Mouse (Mus musculus): ENCODE data around the gene Cstad. TPM values are rescaled to one million over a fixed set of nuclear protein-coding genes. Genes with fewer than 3 reads are reported as not detected.

Gene Cstad
- 1.9 and 2.0 TPM in 2 replicates for polyA plus RNA-seq (2015; fragmentation: Nextera tagmentation; extraction: Ambion mirVana)

DNA sequence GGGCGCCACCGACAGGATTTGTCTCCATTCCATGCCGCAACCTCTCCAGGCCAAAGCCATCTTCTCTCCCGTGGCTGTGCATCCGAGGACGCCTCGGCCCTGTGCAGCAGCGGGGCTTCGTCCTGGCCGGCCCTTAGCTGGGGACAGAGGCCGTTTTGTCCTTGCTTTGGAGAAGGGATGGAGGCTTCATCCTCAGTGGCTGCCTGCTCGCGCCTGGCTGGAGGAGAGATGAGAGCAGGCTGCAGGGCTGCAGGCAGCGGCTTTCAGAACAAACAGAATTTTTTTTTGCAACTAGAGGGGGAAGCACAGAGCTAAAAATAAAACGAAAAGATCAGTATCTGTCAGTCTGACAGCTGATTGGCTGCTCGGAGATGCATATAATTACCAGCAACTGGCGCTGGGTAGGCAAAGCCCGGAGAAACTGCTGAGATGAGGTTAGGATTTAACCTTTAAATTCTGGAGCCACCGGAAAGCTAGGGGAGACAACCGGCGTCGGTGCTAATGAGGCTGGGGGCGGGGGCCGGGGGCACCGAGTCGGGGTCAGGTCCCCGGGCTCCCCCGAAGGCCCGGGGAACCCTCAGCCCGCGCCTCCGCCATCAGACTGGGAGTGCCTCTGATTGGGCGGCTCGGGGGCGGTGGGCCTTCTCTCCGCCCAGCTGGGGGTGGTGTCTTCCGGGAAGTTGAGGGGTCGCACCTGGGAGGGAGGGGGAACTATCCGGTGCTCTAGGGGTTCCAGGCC is at the start of gene Cstad:
TSS of gene Cstad (plus strand) at position 400 of the 739 bp plus-strand sequence.
- peak; percentile 81 for ATAC-seq (ENCODE audit: insufficient number of reproducible peaks, insufficient read depth, low FRiP score, low TSS enrichment, low read depth)
- WGBS, result under 1% methylated on average over 37 of the region's 39 CpGs
- H3K4me2 ChIP-seq, result peak within 1 kb of the TSS; percentile 77
- no peaks in the 10 kb centered on the region for H3K36me3 ChIP-seq
- peak within 1 kb of the TSS; percentile 52 for H3K4me3 ChIP-seq
- no peaks in the 10 kb centered on the region for H3K9me3 ChIP-seq
- H3K4me1 ChIP-seq, result peaks cover 39% of the 10 kb centered on the region
- H3K27ac ChIP-seq, result peak within 1 kb of the TSS; percentile 100
- peak within 1 kb of the TSS; percentile 82 for H3K9ac ChIP-seq
- H3K27me3 ChIP-seq, result no peaks in the 10 kb centered on the region

DNA sequence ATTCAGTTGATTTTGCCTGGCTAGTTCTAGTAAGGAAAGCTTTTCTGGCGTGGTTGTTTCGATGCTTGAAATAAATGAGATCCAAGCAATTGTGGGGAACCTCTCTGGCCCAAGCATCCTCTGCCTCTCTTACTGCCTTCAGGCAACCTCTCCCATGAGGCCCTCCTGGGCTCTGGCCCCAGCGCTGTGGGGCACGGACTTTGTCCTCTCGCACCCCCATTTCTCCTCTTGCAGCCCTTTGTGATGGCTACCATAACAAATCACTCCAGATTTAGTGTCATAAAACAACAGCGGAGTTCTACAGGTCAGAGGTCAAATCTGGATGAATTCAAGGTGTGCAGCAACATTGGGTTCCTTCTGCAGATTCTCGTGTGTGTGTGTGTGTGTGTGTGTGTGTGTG is 49.1 kb upstream of the Cstad start:
- H3K4me2 ChIP-seq, result peak overlapping the region; percentile 66
- WGBS, result 29% methylated on average over 7 of the region's 7 CpGs
- ATAC-seq (ENCODE audit: insufficient number of reproducible peaks, insufficient read depth, low FRiP score, low TSS enrichment, low read depth), result no peak
- no peaks in the 10 kb centered on the region for H3K9me3 ChIP-seq
- H3K4me1 ChIP-seq, result peaks cover 35% of the 10 kb centered on the region
- peak overlapping the region; percentile 34 for H3K4me3 ChIP-seq
- H3K27ac ChIP-seq, result peak overlapping the region; percentile 57
- no peaks in the 10 kb centered on the region for H3K36me3 ChIP-seq
- H3K9ac ChIP-seq, result peak overlapping the region; percentile 51; the same call in 1 of the 2 replicates
- no peaks in the 10 kb centered on the region for H3K27me3 ChIP-seq

DNA sequence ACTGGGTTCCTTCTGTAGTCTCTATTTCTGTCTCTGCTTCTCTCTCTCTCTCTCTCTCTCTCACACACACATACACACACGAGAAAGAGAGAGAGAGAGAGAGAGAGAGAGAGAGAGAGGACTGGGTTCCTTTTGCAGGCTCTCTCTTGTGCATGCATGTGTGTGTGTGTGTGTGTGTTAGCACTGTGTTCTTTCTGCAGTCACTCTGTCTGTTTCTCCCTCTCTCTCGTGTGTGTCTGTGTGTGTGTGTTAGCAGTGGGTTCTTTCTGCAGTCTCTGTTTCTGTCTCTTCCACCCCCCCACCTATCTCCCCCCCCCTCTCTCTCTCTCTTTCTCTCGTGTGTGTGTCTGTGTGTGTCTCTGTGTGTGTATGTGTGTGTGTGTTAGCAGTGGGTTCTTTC is 48.6 kb upstream of the Cstad start:
- Histone ChIP-seq H3K4me1 (peaks cover 33% of the 10 kb centered on the region), H3K9ac (no peak overlapping the region), H3K27me3 (no peaks in the 10 kb centered on the region), H3K4me2 (no peak overlapping the region), H3K27ac (no peak overlapping the region), H3K36me3 (no peaks in the 10 kb centered on the region), H3K9me3 (no peaks in the 10 kb centered on the region), H3K4me3 (no peak overlapping the region)
- 35% methylated on average over 2 of the region's 3 CpGs for WGBS
- ATAC-seq (ENCODE audit: insufficient number of reproducible peaks, insufficient read depth, low FRiP score, low TSS enrichment, low read depth), result no peak

DNA sequence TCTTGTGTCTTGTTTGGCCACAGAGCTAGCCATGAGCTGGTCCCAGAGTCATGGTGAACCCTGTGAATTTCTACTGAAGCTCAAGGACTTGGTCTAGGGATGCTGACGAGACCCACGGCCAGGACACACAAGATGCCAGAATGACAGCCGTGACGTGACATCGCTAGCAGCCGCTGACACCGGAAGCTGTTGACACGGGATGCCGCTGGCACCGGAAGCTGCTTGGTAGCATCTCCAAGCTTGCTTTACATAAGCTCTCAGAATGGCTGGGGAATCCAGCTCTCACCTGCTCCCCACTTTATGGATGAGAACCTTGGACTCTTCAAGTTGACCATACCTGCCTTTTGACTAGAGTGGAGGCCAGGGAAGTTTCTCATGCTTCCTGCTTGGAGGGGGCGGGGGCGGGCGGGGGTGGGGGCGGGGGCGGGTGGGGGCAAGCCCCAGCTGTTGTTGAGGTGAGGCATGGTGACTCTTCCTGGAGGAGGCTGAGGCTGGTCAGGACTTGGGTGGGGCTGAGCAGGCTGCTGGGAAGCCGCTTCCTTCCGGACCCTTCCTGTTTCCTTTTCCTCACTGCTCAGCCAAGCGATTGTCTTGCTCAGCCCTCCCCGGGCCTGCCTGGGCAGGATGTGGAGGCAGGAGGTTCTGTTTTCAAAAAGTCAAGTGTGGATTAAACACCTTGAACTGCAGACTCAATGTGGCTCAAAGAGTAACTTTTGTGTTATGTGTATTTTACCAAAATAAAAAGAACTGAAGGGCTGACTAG is 47.2 kb upstream of the Cstad start:
- no peak overlapping the region for H3K4me2 ChIP-seq
- 69% methylated on average over 19 of the region's 19 CpGs for WGBS
- no peak overlapping the region for H3K4me3 ChIP-seq
- no peak overlapping the region for H3K9ac ChIP-seq
- no peaks in the 10 kb centered on the region for H3K9me3 ChIP-seq
- H3K27me3 ChIP-seq, result no peaks in the 10 kb centered on the region
- peak overlapping the region; percentile 66 for H3K27ac ChIP-seq
- H3K36me3 ChIP-seq, result no peaks in the 10 kb centered on the region
- peaks cover 29% of the 10 kb centered on the region for H3K4me1 ChIP-seq
- ATAC-seq (ENCODE audit: insufficient number of reproducible peaks, insufficient read depth, low FRiP score, low TSS enrichment, low read depth), result no peak

DNA sequence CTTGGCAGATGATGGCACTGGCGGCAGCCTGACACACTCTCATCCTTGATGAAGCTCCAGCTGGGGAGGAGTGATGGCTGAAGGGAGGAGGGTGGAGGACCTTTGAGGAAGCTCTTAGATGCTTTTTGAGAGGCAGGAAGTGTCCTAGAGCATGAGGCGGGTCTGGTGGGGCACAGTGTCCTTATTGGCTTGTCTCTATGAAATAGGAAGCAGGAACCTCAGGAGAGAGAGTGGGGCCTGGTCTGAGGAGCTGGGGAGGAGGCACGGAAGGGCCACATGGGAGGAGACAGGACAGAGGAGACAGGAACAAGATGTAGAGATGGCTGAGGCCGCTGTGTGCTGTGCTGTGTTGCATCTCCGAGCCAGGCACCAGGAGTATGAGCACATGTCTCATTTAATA is 43.3 kb upstream of the Cstad start:
- H3K36me3 ChIP-seq, result no peaks in the 10 kb centered on the region
- no peak overlapping the region for H3K4me2 ChIP-seq
- H3K4me1 ChIP-seq, result peaks cover 20% of the 10 kb centered on the region
- no peaks in the 10 kb centered on the region for H3K9me3 ChIP-seq
- no peaks in the 10 kb centered on the region for H3K27me3 ChIP-seq
- ATAC-seq (ENCODE audit: insufficient number of reproducible peaks, insufficient read depth, low FRiP score, low TSS enrichment, low read depth), result no peak
- H3K4me3 ChIP-seq, result no peak overlapping the region
- WGBS, result 74% methylated on average over 5 of the region's 5 CpGs
- no peak overlapping the region for H3K9ac ChIP-seq
- H3K27ac ChIP-seq, result no peak overlapping the region

DNA sequence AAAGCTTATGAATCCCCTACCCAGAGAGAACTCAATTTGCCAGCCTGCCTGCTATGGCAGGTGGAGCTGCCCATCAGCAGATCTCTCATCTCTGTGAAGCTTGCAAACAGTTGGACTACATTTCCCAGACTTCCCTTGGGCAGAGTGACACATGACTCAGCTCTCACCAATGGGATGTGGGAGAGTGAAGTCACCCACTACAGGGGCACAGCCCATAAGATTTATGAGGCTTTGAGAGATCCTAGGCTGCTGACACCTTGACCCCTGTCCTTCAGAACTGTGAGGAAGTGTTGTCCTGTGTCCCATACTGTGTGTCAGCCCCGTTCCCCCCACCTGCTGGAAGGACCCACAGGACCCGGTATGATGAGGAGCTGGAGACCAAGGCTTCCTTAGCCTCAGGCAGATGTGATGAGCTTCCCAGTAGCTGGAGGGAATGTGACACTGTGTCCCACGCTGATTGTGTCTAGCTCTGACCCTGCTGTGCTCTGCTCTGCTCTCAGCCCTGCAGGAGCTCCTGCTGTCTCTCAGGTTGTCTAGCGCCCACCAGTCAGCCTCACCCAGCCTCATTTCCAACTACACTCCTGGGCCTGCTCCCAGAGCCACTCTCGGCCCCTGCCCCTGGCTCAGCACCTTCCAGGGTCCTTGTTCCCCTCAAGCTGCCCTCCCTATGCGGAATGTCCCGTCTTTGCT is 40.8 kb upstream of the Cstad start:
- Histone ChIP-seq H3K4me3 (no peak overlapping the region), H3K36me3 (no peaks in the 10 kb centered on the region), H3K4me2 (peak overlapping the region; percentile 47), H3K4me1 (peaks cover 11% of the 10 kb centered on the region), H3K27me3 (no peaks in the 10 kb centered on the region), H3K9me3 (no peaks in the 10 kb centered on the region), H3K27ac (peak overlapping the region; percentile 23; the same call in 1 of the 2 replicates), H3K9ac (peak overlapping the region; percentile 12; the same call in 1 of the 2 replicates)
- ATAC-seq (ENCODE audit: insufficient number of reproducible peaks, insufficient read depth, low FRiP score, low TSS enrichment, low read depth), result peak; percentile 50; the same call in 1 of the 2 replicates
- 48% methylated on average over 7 of the region's 7 CpGs for WGBS

DNA sequence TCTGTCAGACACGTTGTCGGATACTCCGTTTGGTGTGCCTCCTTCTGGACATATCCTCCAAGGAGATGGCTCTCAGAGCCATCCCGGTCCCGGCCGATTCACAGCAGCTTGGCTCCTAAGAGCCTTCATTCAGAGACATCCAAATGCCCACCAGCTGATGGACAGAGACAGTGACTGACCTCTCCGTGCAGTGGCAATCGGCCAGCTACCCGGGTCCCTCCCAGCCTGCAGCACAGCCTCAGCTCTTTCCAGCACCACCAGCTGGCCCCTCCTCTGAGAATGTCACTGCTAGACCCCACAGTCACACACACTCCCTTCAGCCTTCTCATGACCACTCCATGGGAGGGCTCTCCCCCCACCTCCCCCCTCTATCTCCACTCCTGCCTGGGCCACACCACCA is 39.6 kb upstream of the Cstad start:
- H3K4me2 ChIP-seq, result no peak overlapping the region
- H3K4me3 ChIP-seq, result no peak overlapping the region
- H3K36me3 ChIP-seq, result no peaks in the 10 kb centered on the region
- H3K27ac ChIP-seq, result no peak overlapping the region
- no peak overlapping the region for H3K9ac ChIP-seq
- H3K9me3 ChIP-seq, result no peaks in the 10 kb centered on the region
- ATAC-seq (ENCODE audit: insufficient number of reproducible peaks, insufficient read depth, low FRiP score, low TSS enrichment, low read depth), result no peak
- 85% methylated on average over 9 of the region's 9 CpGs for WGBS
- H3K4me1 ChIP-seq, result peaks cover 11% of the 10 kb centered on the region
- no peaks in the 10 kb centered on the region for H3K27me3 ChIP-seq

DNA sequence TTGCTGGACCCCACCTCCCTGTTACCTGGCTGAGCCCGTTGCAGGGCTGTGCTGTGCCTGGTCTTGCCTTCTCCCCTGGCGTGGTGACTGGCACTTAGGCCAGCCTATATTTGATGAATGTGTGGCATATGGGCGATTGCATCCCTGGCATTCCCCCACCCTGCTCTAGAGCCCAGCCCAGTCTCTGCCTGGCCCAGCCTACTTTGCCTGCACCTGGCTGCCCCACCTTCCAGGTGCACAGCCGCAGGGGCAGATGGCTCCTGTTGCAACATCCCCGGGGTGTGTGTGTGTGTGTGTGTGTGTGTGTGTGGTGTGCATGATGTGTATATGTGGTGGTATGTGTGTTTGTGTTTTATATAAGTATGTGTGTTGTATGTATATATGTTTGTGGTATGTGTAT is 38.3 kb upstream of the Cstad start:
- Histone ChIP-seq H3K4me3 (no peak overlapping the region), H3K4me1 (peaks cover 11% of the 10 kb centered on the region), H3K4me2 (no peak overlapping the region), H3K27ac (no peak overlapping the region), H3K9me3 (no peaks in the 10 kb centered on the region), H3K9ac (no peak overlapping the region), H3K27me3 (no peaks in the 10 kb centered on the region), H3K36me3 (no peaks in the 10 kb centered on the region)
- WGBS, result 74% methylated on average over 5 of the region's 5 CpGs
- ATAC-seq (ENCODE audit: insufficient number of reproducible peaks, insufficient read depth, low FRiP score, low TSS enrichment, low read depth), result no peak

DNA sequence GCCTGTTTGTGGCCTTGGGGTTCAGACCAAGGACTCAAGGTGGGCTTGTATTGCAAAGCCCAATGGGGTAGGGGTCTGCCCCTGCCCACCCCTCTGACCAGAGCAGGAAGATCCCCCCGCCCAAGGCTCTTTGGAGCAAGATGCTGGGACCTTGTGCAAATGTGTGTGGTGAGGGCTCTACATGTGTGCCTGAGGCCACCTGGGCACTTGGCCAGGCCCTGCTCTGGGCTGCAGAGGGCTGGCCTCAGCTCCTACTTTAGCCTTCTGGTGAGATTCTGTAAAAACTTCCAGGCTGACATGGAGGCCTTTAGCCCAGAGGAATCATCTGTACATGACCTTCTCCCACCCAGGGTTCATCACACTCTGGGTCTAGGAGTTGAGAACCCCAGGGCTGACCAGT is 35.3 kb upstream of the Cstad start:
- 87% methylated on average over 1 of the region's 1 CpGs for WGBS

DNA sequence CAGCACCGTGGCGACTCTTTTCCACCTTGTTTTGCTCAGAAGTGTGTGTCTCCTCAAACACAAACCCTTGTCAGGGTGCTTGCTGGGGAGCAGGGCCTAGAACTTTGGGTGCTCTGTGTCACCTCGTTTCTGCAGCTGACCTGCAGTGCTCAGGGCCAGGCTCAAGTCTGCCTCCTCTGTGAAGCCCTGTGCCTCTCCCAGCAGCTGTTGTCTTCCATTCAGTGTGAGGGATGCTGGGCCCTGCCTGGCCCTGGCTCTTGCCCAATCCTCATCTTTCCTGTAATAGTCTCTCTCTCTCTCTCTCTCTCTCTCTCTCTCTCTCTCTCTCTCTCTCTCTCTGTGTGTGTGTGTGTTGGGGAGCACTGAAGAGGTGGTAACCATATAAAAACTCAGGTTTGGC is 32.3 kb upstream of the Cstad start:
- no peaks in the 10 kb centered on the region for H3K36me3 ChIP-seq
- 75% methylated on average over 3 of the region's 3 CpGs for WGBS
- H3K4me1 ChIP-seq, result peaks cover 5% of the 10 kb centered on the region
- no peak overlapping the region for H3K27ac ChIP-seq
- no peak overlapping the region for H3K4me3 ChIP-seq
- no peaks in the 10 kb centered on the region for H3K9me3 ChIP-seq
- no peak overlapping the region for H3K4me2 ChIP-seq
- H3K27me3 ChIP-seq, result no peaks in the 10 kb centered on the region
- no peak overlapping the region for H3K9ac ChIP-seq
- no peak for ATAC-seq (ENCODE audit: insufficient number of reproducible peaks, insufficient read depth, low FRiP score, low TSS enrichment, low read depth)

More for the DNA sequence above, 35.3 kb upstream of the Cstad start:
- no peak overlapping the region for H3K4me3 ChIP-seq
- H3K4me2 ChIP-seq, result no peak overlapping the region
- H3K36me3 ChIP-seq, result no peaks in the 10 kb centered on the region
- H3K9ac ChIP-seq, result no peak overlapping the region
- H3K9me3 ChIP-seq, result no peaks in the 10 kb centered on the region
- H3K4me1 ChIP-seq, result peaks cover 6% of the 10 kb centered on the region; the same call in 1 of the 2 replicates
- H3K27ac ChIP-seq, result no peak overlapping the region
- no peak for ATAC-seq (ENCODE audit: insufficient number of reproducible peaks, insufficient read depth, low FRiP score, low TSS enrichment, low read depth)
- no peaks in the 10 kb centered on the region for H3K27me3 ChIP-seq

DNA sequence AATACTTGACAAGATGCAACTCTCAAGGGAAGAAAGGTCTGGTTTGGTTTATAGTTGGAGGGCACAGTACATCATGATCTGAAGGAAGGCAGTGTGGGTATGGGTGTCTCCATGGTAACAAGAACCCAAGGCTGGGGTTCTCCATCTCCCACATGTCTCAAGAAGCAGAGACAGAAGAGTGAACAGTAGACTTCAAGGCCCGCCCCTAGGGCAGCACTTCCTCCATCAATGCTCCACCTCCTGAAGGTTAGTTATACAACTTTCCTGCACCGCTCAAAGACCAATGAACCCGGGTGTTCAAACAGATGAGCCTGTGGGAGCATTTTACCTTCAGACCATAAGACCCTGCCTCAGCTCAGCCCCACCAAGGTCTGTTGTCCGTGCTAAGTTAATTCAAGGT is 23.2 kb upstream of the Cstad start:
- no peak overlapping the region for H3K27ac ChIP-seq
- no peak overlapping the region for H3K4me3 ChIP-seq
- peaks cover 7% of the 10 kb centered on the region for H3K4me1 ChIP-seq
- no peak overlapping the region for H3K9ac ChIP-seq
- no peaks in the 10 kb centered on the region for H3K27me3 ChIP-seq
- H3K36me3 ChIP-seq, result no peaks in the 10 kb centered on the region
- H3K9me3 ChIP-seq, result no peaks in the 10 kb centered on the region
- 87% methylated on average over 4 of the region's 4 CpGs for WGBS
- ATAC-seq (ENCODE audit: insufficient number of reproducible peaks, insufficient read depth, low FRiP score, low TSS enrichment, low read depth), result no peak
- H3K4me2 ChIP-seq, result no peak overlapping the region

Data from embryonic facial prominence, embryonic 13.5 days (tissue).